Mouse (Mus musculus) spleen, adult 12 weeks (tissue): ENCODE measurements around the gene Adamts6.

Experiments used
- DNase-seq: peaks from one replicate; pipeline ENCODE4 v3.0.0; 2022; ENCODE audit warnings: low spot score

The Adamts6 gene

GRCm38 (mm10) chr13:104468061-104468460 is 180.4 kb downstream of the Adamts6 start:
- DNase-seq: no peak

- DNase-seq: no peak
Observed at GRCm38 (mm10) chr13:104476285-104476956, 188.8 kb downstream of the Adamts6 start.

- DNase-seq: no peak
Observed at GRCm38 (mm10) chr13:104482426-104483089, 194.9 kb downstream of the Adamts6 start.

- DNase-seq: no peak
Observed at GRCm38 (mm10) chr13:104483111-104483722, 195.6 kb downstream of the Adamts6 start.

- DNase-seq: no peak
Observed at GRCm38 (mm10) chr13:104491046-104491811, 203.6 kb downstream of the Adamts6 start.

GRCm38 (mm10) chr13:104493466-104493993 is 205.9 kb downstream of the Adamts6 start:
- DNase-seq: no peak

- DNase-seq: no peak
Observed at GRCm38 (mm10) chr13:104494200-104494873, 206.7 kb downstream of the Adamts6 start.

GRCm38 (mm10) chr13:104497592-104497991 is 210.0 kb downstream of the Adamts6 start:
- DNase-seq: no peak

GRCm38 (mm10) chr13:104498669-104499068 is 211.0 kb downstream of the Adamts6 start:
- DNase-seq: no peak

- no peak for DNase-seq
Observed at GRCm38 (mm10) chr13:104499116-104500040, 211.7 kb downstream of the Adamts6 start.

GRCm38 (mm10) chr13:104502406-104502805 is 214.8 kb downstream of the Adamts6 start:
- DNase-seq: no peak

GRCm38 (mm10) chr13:104504043-104504442 is 216.4 kb downstream of the Adamts6 start:
- DNase-seq: no peak

- no peak for DNase-seq
Observed at GRCm38 (mm10) chr13:104506165-104506875, 218.7 kb downstream of the Adamts6 start.

- DNase-seq: no peak
Observed at GRCm38 (mm10) chr13:104507671-104508070, 220.0 kb downstream of the Adamts6 start.

GRCm38 (mm10) chr13:104509561-104510493 is 222.2 kb downstream of the Adamts6 start:
- no peak for DNase-seq

- no peak for DNase-seq
Observed at GRCm38 (mm10) chr13:104510766-104511165, 223.1 kb downstream of the Adamts6 start.

GRCm38 (mm10) chr13:104515054-104515453 is 227.4 kb downstream of the Adamts6 start:
- no peak for DNase-seq

GRCm38 (mm10) chr13:104516146-104516545 is 228.5 kb downstream of the Adamts6 start:
- no peak for DNase-seq
